Mouse (Mus musculus) midbrain, embryonic 10.5 days (tissue): ENCODE data around the gene Nptxr. TPM values are rescaled to one million over a fixed set of nuclear protein-coding genes. Genes with fewer than 3 reads are reported as not detected.
A peak's percentile ranks its signal among the peaks of the same experiment; 100 is the strongest.
"Not testable (repeated sequence)": the region's sequence is repeated elsewhere in the genome, so short reads cannot be mapped to it uniquely, and the experiment has no call there.

ENCODE experiments used
- DNase-seq: peaks from one replicate; pipeline ENCODE4 v3.0.0-alpha.2; 2017; ENCODE audit warnings: low spot score
- H3K27ac ChIP-seq: fragments of 300-500 bp; sonication (generic); replicated peaks from 2 replicates; pipeline ENCODE4 v1.5.1; 2016; ENCODE audit warnings: mild to moderate bottlenecking
- H3K27me3 ChIP-seq: fragments of 300-500 bp; sonication (generic); 2 replicates; pipeline ENCODE4 v1.6.1; 2016; ENCODE audit warnings: low read depth, mild to moderate bottlenecking; ENCODE audit not compliant: poor library complexity, severe bottlenecking
- H3K36me3 ChIP-seq: fragments of 300-500 bp; sonication (generic); 2 replicates; pipeline ENCODE4 v1.6.1; 2016; ENCODE audit warnings: mild to moderate bottlenecking, moderate library complexity
- H3K4me1 ChIP-seq: fragments of 300-500 bp; sonication (generic); 2 replicates; pipeline ENCODE4 v1.6.1; 2016
- H3K4me3 ChIP-seq: fragments of 300-500 bp; sonication (generic); 2 replicates; pipeline ENCODE4 v1.5.1; 2016; ENCODE audit warnings: mild to moderate bottlenecking, moderate library complexity
- H3K9me3 ChIP-seq: fragments of 300-500 bp; sonication (generic); replicated peaks from 2 replicates; pipeline ENCODE4 v1.6.1; 2016; ENCODE audit warnings: mild to moderate bottlenecking
- WGBS: fragments of 180-500 bp; shearing (Covaris S2); methylation state at CpG from one replicate; pipeline ENCODE4 v1.1.7; 2016; 5-methylcytosine and 5-hydroxymethylcytosine counted together
- polyA plus RNA-seq: library from polyadenylated mRNA; unstranded; fragments of >200 nt; fragmentation: Nextera tagmentation; extraction: Ambion mirVana; gene quantifications from 2 replicates; pipeline ENCODE4 v1.2.1, GENCODE M21; 2016

Nptxr gene
- polyA plus RNA-seq, 1 experiment from 2014 or later, result 2.2 TPM

GRCm38 (mm10) chr15:79829431-79829830 lies 24.9 kb upstream of the Nptxr start:
- no peaks in the 10 kb centered on the region for H3K9me3 ChIP-seq
- H3K27me3 ChIP-seq, result no peaks in the 10 kb centered on the region
- peaks cover 62% of the 10 kb centered on the region for H3K36me3 ChIP-seq
- H3K27ac ChIP-seq, result no peak overlapping the region; the same call in 1 of the 2 replicates
- 81% methylated on average over 5 of the region's 5 CpGs for WGBS
- no peak overlapping the region for H3K4me3 ChIP-seq
- H3K4me1 ChIP-seq, result peaks cover 90% of the 10 kb centered on the region
- no peak for DNase-seq

- Histone ChIP-seq H3K36me3 (peaks cover 69% of the 10 kb centered on the region), H3K27me3 (no peaks in the 10 kb centered on the region), H3K9me3 (no peaks in the 10 kb centered on the region), H3K4me1 (peaks cover 85% of the 10 kb centered on the region), H3K27ac (peak overlapping the region; percentile 34; the same call in 1 of the 2 replicates), H3K4me3 (peak overlapping the region; percentile 34)
- no peak for DNase-seq
- WGBS, result 65% methylated on average over 46 of the region's 46 CpGs
Observed at GRCm38 (mm10) chr15:79828366-79829035, 23.9 kb upstream of the Nptxr start.

GRCm38 (mm10) chr15:79827778-79828210 lies 23.2 kb upstream of the Nptxr start:
- Histone ChIP-seq H3K36me3 (peaks cover 76% of the 10 kb centered on the region), H3K27me3 (no peaks in the 10 kb centered on the region), H3K27ac (peak overlapping the region; percentile 42; the same call in 1 of the 2 replicates), H3K4me3 (0 out of 2 replicates have a peak overlapping the region, but pooled peaks have one; percentile 34), H3K9me3 (no peaks in the 10 kb centered on the region), H3K4me1 (peaks cover 81% of the 10 kb centered on the region)
- DNase-seq, result no peak
- 89% methylated on average over 11 of the region's 11 CpGs for WGBS

GRCm38 (mm10) chr15:79827061-79827777 lies 22.7 kb upstream of the Nptxr start:
- WGBS, result 90% methylated on average over 14 of the region's 14 CpGs
- Histone ChIP-seq H3K4me3 (no peak overlapping the region), H3K27me3 (no peaks in the 10 kb centered on the region), H3K36me3 (peaks cover 82% of the 10 kb centered on the region), H3K4me1 (peaks cover 81% of the 10 kb centered on the region), H3K9me3 (no peaks in the 10 kb centered on the region), H3K27ac (peak overlapping the region; percentile 42; the same call in 1 of the 2 replicates)
- DNase-seq, result no peak

DNA sequence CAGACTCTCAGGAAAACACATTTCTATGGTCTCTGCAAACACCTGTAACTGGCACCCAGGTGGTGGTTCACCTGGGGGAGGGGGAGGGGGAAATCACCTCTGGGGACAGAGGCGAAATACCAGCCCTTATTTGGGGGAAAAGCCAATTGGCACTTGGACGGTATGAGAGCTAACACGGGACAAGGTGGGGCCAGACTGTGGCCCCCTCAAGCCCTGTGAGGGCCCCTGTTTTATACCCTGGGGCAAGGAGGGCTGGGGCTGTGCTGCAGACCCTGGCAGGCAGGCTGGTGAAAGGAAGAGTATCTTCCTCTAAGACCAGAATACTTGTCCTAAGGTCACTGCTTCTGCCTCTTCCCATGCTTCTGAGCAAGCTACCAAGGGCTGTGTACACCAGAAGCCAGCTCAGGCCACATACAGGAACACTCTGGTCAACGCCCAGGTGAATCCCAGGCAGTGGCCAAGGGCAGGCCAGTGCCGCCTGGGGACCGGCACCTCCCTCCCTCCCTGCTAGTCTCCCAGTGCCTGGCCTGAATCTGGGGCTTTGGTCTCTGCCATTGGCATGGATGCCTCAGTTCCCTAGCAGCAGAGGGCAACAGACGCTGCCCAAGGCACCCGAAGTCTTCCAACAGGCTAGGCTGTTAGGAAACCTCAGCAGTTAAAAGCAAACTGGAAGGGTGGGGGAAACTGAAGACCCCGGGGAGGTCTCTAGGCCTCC lies 21.8 kb upstream of the Nptxr start:
- Histone ChIP-seq H3K36me3 (peaks cover 77% of the 10 kb centered on the region), H3K4me3 (no peak overlapping the region), H3K4me1 (peaks cover 75% of the 10 kb centered on the region), H3K9me3 (no peaks in the 10 kb centered on the region), H3K27me3 (no peaks in the 10 kb centered on the region), H3K27ac (no peak overlapping the region)
- no peak for DNase-seq
- WGBS, result 88% methylated on average over 9 of the region's 9 CpGs

DNA sequence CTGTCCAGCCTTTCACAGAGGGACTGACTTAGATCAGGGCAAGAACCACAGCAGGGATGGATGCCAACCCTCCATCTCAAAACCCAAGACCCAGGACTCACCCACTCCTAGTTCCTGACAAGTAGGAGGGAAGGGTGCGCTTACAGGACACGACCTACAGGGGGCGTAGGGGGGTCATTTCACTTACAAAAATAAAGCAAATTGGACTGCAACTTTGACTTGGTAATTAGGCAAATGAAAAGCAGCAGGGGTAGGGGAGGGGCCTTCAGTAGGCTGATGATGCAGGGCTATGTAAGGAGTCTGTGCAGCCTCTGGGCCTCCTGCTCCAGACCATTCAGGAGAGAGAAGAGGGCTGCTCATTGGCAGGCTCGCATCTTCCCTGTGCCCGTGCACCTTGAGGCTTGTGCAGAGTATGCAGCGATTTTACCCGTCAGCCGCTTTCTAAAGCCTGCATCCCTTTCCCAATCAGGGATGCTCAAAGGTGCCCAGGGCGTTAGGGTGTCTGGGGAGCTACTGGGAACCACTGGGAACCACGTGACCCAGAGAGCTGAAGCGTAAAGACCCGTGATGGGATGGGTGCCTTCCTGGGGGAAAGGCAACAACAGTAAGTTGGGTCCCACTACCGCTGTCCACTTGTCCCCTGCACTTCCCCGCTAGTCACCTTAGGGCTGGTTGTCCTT lies 20.7 kb upstream of the Nptxr start:
- DNase-seq, result peak; percentile 44
- H3K27me3 ChIP-seq, result no peaks in the 10 kb centered on the region
- 61% methylated on average over 14 of the region's 14 CpGs for WGBS
- peaks cover 73% of the 10 kb centered on the region for H3K36me3 ChIP-seq
- no peak overlapping the region for H3K27ac ChIP-seq
- H3K4me1 ChIP-seq, result peaks cover 66% of the 10 kb centered on the region
- H3K4me3 ChIP-seq, result no peak overlapping the region
- no peaks in the 10 kb centered on the region for H3K9me3 ChIP-seq

DNA sequence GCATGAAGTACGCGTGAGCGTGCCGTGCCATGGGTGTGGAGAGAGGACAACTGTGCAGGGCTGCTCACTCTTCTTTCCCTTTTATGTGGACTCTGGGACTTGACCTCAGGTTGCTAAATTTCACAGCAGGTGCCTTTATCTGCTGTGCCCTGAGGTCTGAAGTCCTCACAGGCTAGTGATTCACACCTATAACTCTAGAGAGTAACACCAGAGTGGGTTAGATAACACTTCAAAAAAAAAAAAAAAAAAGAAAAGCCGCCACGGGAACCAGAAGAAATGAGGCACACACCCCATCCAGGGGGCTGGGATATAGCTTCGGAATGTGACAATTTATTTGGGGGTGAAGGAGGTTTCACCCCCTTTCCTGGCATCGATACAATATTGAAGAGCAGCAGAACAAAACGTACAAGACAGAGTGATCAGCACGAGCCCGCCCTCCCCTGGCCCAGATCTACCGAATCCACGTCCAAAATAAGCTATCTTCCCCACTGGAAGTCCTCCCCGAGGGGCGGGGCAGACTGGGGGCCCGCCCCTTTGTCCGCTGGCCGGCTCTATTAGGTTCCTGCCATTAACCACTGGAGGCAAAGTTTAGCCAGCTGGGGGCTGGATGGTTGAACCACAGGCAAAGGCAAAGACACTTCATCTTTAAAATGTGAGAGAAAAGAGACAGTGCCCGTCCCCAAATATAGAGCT lies 19.2 kb upstream of the Nptxr start:
- DNase-seq, result no peak
- H3K27ac ChIP-seq, result no peak overlapping the region
- H3K9me3 ChIP-seq, result no peaks in the 10 kb centered on the region
- H3K36me3 ChIP-seq, result peaks cover 63% of the 10 kb centered on the region
- 79% methylated on average over 19 of the region's 19 CpGs for WGBS
- no peaks in the 10 kb centered on the region for H3K27me3 ChIP-seq
- H3K4me1 ChIP-seq, result peaks cover 50% of the 10 kb centered on the region
- H3K4me3 ChIP-seq, result no peak overlapping the region

- Histone ChIP-seq H3K9me3 (0 out of 2 replicates have a peak, but pooled peaks cover 5% of the 10 kb centered on the region), H3K36me3 (peaks cover 51% of the 10 kb centered on the region), H3K4me1 (peaks cover 38% of the 10 kb centered on the region), H3K27ac (no peak overlapping the region), H3K27me3 (no peaks in the 10 kb centered on the region), H3K4me3 (no peak overlapping the region)
- 77% methylated on average over 13 of the region's 13 CpGs for WGBS
- DNase-seq, result no peak
Observed at GRCm38 (mm10) chr15:79822265-79823199, 18.0 kb upstream of the Nptxr start.

GRCm38 (mm10) chr15:79818325-79818724 lies 13.8 kb upstream of the Nptxr start:
- H3K4me3 ChIP-seq, result no peak overlapping the region
- H3K9me3 ChIP-seq, result 0 out of 2 replicates have a peak, but pooled peaks cover 5% of the 10 kb centered on the region
- DNase-seq, result no peak
- WGBS, result 87% methylated on average over 4 of the region's 4 CpGs
- no peaks in the 10 kb centered on the region for H3K27me3 ChIP-seq
- H3K4me1 ChIP-seq, result peaks cover 31% of the 10 kb centered on the region
- H3K36me3 ChIP-seq, result peaks cover 12% of the 10 kb centered on the region
- no peak overlapping the region for H3K27ac ChIP-seq

GRCm38 (mm10) chr15:79813666-79814258 lies 9.2 kb upstream of the Nptxr start:
- Histone ChIP-seq H3K36me3 (no peaks in the 10 kb centered on the region), H3K9me3 (0 out of 2 replicates have a peak, but pooled peaks cover 5% of the 10 kb centered on the region), H3K4me3 (no peak overlapping the region), H3K27ac (no peak overlapping the region), H3K4me1 (peaks cover 20% of the 10 kb centered on the region), H3K27me3 (peaks cover 20% of the 10 kb centered on the region; the same call in 1 of the 2 replicates)
- DNase-seq, result no peak
- WGBS, result 56% methylated on average over 8 of the region's 8 CpGs

- peaks cover 20% of the 10 kb centered on the region for H3K4me1 ChIP-seq
- H3K9me3 ChIP-seq, H3K4me3 ChIP-seq, H3K27ac ChIP-seq, H3K36me3 ChIP-seq, DNase-seq: not testable (repeated sequence)
- H3K27me3 ChIP-seq, result peaks cover 27% of the 10 kb centered on the region; the same call in 1 of the 2 replicates
- WGBS, result 66% methylated on average over 2 of the region's 2 CpGs
Observed at GRCm38 (mm10) chr15:79812840-79813239, 8.3 kb upstream of the Nptxr start.
